Mouse (Mus musculus) forebrain, postnatal 0 days (tissue): ENCODE results near the gene Ppp1r3e. TPM values are rescaled to one million over a fixed set of nuclear protein-coding genes. Genes with fewer than 3 reads are reported as not detected.
A peak's percentile ranks its signal among the peaks of the same experiment; 100 is the strongest.

ENCODE experiments used
- ATAC-seq: fragments of 200-750 bp; cut with Nextera tagmentation; 2 replicates; pipeline ENCODE4 v1.8.0; 2017; ENCODE audit warnings: mild to moderate bottlenecking, moderate library complexity
- DNase-seq: peaks from one replicate; pipeline ENCODE4 v3.0.0-alpha.2; 2015
- H3K27ac ChIP-seq: fragments of 300-500 bp; sonication (generic); 2 replicates; pipeline ENCODE4 v1.5.1; 2014; ENCODE audit warnings: low read depth, mild to moderate bottlenecking, antibody characterized with exemption, low read length, moderate library complexity, mixed read lengths
- H3K27me3 ChIP-seq: fragments of 300-500 bp; sonication (generic); 2 replicates; pipeline ENCODE4 v1.6.1; 2014; ENCODE audit warnings: mild to moderate bottlenecking, low read length, mixed read lengths; ENCODE audit not compliant: insufficient read depth
- H3K36me3 ChIP-seq: fragments of 300-500 bp; sonication (generic); 2 replicates; pipeline ENCODE4 v1.6.1; 2014; ENCODE audit warnings: mild to moderate bottlenecking, moderate library complexity; ENCODE audit not compliant: insufficient read depth
- H3K4me1 ChIP-seq: fragments of 300-500 bp; sonication (generic); 2 replicates; pipeline ENCODE4 v1.6.1; 2014; ENCODE audit warnings: antibody characterized with exemption; ENCODE audit not compliant: insufficient read depth
- H3K4me2 ChIP-seq: fragments of 300-500 bp; sonication (generic); 2 replicates; pipeline ENCODE4 v1.6.1; 2014; ENCODE audit warnings: low read depth, mild to moderate bottlenecking, moderate library complexity
- H3K4me3 ChIP-seq: fragments of 300-500 bp; sonication (generic); 2 replicates; pipeline ENCODE4 v1.5.1; 2014; ENCODE audit warnings: low read depth, low read length, mixed read lengths
- H3K9ac ChIP-seq: fragments of 300-500 bp; sonication (generic); 2 replicates; pipeline ENCODE4 v1.6.1; 2014; ENCODE audit warnings: mild to moderate bottlenecking
- H3K9me3 ChIP-seq: fragments of 300-500 bp; sonication (generic); 2 replicates; pipeline ENCODE4 v1.6.1; 2016; ENCODE audit warnings: low read length
- CTCF ChIP-seq: sonication (generic); IDR thresholded peaks from 2 replicates; pipeline ENCODE4 v1.5.1; 2016; ENCODE audit warnings: antibody characterized with exemption, control low read depth, low read depth
- WGBS: fragments of 180-500 bp; shearing (Covaris S2); extraction: QIAGEN DNeasy Blood & Tissue Kit; methylation state at CpG from one replicate; pipeline ENCODE4 v1.1.7; 2014; 5-methylcytosine and 5-hydroxymethylcytosine counted together
- polyA plus RNA-seq: library from polyadenylated mRNA; unstranded; fragments of >200 nt; fragmentation: Nextera tagmentation; extraction: Ambion mirVana; gene quantifications from 2 replicates; pipeline ENCODE4 v1.2.1, GENCODE M21; 2015
- total RNA-seq: library from RNA; depleted of rRNA; stranded (reverse); fragments of >200 nt; gene quantifications from 2 replicates; pipeline ENCODE4 v1.2.3, GENCODE M21; 2014

The Ppp1r3e gene
- total and polyA plus RNA-seq, 2 experiments from 2014 or later, result 3.3 to 19.7 TPM

- peaks cover 4% of the 10 kb centered on the region; the same call in 1 of the 2 replicates for H3K4me1 ChIP-seq
- peak overlapping the region; percentile 67 for H3K4me2 ChIP-seq
- TF ChIP-seq CTCF, result no peak; the same call in 1 of the 2 replicates
- no peaks in the 10 kb centered on the region for H3K27me3 ChIP-seq
- H3K36me3 ChIP-seq, result peaks cover 3% of the 10 kb centered on the region; the same call in 1 of the 2 replicates
- H3K9me3 ChIP-seq, result no peaks in the 10 kb centered on the region
- DNase-seq, result peak; percentile 96
- peak overlapping the region; percentile 58 for H3K4me3 ChIP-seq
- peak; percentile 95 for ATAC-seq
- peak overlapping the region; percentile 93 for H3K9ac ChIP-seq
- 2% methylated on average over 66 of the region's 72 CpGs for WGBS
- peak overlapping the region; percentile 96 for H3K27ac ChIP-seq
Observed at GRCm38 (mm10) chr14:54876539-54877047, 757 bp downstream of the Ppp1r3e start.

DNA sequence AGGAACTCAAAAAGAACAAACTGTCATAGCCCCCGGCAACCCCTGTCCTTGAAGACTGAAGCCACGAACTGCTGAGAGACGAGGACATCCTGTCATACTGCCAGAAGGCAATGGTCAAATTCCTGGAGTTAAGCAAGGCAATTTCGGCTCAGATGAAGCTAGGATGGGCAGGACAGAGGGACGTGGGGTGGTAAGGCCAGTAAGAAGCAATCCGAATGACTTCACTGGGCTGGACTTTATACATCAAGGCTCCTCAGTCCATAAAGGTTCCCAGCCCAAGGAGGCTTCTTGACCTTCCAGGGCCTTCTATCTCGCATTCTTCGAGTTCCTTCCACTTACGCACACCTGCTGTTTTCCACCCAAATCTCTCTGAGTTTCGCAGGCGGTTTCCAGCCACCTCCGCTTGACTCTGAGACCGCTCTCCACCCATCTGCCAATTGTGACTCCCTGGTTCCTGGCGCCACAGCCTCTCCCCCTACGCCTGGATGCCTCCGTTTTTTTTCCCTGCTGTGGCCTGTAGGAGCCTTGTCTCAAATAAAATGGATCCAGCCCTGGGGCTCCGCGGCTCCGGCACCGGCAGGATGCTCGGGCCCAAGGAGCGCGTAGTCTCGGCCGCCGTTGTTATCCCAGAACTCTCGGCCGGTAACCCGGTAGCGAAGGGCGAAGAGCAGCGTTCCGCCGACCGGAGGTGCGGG, 1.4 kb downstream of the Ppp1r3e start:
- H3K27ac ChIP-seq, result peak overlapping the region; percentile 96
- H3K4me1 ChIP-seq, result peaks cover 4% of the 10 kb centered on the region; the same call in 1 of the 2 replicates
- peak; percentile 28 for TF ChIP-seq CTCF
- peak; percentile 76 for DNase-seq
- H3K27me3 ChIP-seq, result no peaks in the 10 kb centered on the region
- peak overlapping the region; percentile 93 for H3K9ac ChIP-seq
- H3K4me2 ChIP-seq, result peak overlapping the region; percentile 67
- peak; percentile 63 for ATAC-seq
- 3% methylated on average over 36 of the region's 36 CpGs for WGBS
- peak overlapping the region; percentile 58 for H3K4me3 ChIP-seq
- peaks cover 3% of the 10 kb centered on the region; the same call in 1 of the 2 replicates for H3K36me3 ChIP-seq
- no peaks in the 10 kb centered on the region for H3K9me3 ChIP-seq

- H3K4me2 ChIP-seq, result no peak overlapping the region
- no peaks in the 10 kb centered on the region for H3K27me3 ChIP-seq
- H3K27ac ChIP-seq, result no peak overlapping the region
- DNase-seq (no peak), ATAC-seq (no peak)
- TF ChIP-seq CTCF, result no peak
- H3K4me3 ChIP-seq, result no peak overlapping the region
- H3K9me3 ChIP-seq, result no peaks in the 10 kb centered on the region
- peaks cover 4% of the 10 kb centered on the region; the same call in 1 of the 2 replicates for H3K4me1 ChIP-seq
- no peak overlapping the region for H3K9ac ChIP-seq
- peaks cover 3% of the 10 kb centered on the region; the same call in 1 of the 2 replicates for H3K36me3 ChIP-seq
- 93% methylated on average over 3 of the region's 3 CpGs for WGBS
Observed at GRCm38 (mm10) chr14:54874165-54874564, 3.2 kb downstream of the Ppp1r3e start.

- Histone ChIP-seq H3K36me3 (peaks cover 3% of the 10 kb centered on the region; the same call in 1 of the 2 replicates), H3K4me2 (no peak within 1 kb of the TSS), H3K27me3 (no peaks in the 10 kb centered on the region), H3K27ac (no peak within 1 kb of the TSS), H3K4me1 (peaks cover 3% of the 10 kb centered on the region; the same call in 1 of the 2 replicates), H3K9ac (no peak within 1 kb of the TSS), H3K9me3 (no peaks in the 10 kb centered on the region), H3K4me3 (no peak within 1 kb of the TSS)
- ATAC-seq, result no peak
- no peak for DNase-seq
- no peak for TF ChIP-seq CTCF
- 91% methylated on average over 5 of the region's 5 CpGs for WGBS
Observed at GRCm38 (mm10) chr14:54870861-54871260, 6.5 kb downstream of the Ppp1r3e start, which contains the start of gene Homez. TSS of gene Homez (minus strand) at chr14:54870961.

DNA sequence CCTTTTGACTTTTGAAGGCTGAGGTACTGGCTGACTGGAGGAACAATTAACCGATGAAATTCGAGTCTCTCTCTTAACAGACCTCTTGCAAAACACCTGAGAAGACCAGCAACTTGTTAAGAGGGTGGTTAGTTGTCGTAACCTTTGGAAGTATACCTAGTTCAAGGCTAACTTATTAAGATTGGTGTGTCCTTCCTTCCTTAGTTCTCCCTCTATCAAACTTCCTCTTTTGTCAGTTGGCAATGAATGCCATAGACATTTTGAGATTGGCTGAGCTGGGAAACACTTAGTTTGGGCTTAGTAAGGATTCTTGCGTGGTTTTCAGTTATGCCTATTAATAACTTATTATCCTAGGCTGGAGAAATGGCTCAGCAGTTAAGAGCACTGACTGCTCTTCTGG, 9.3 kb downstream of the Ppp1r3e start:
- Histone ChIP-seq H3K4me2 (no peak overlapping the region), H3K27me3 (no peaks in the 10 kb centered on the region), H3K27ac (no peak overlapping the region), H3K36me3 (peaks cover 3% of the 10 kb centered on the region; the same call in 1 of the 2 replicates), H3K4me1 (0 out of 2 replicates have a peak, but pooled peaks cover 4% of the 10 kb centered on the region), H3K9me3 (no peaks in the 10 kb centered on the region), H3K4me3 (no peak overlapping the region), H3K9ac (no peak overlapping the region)
- DNase-seq (no peak), ATAC-seq (no peak)
- 85% methylated on average over 4 of the region's 4 CpGs for WGBS
- TF ChIP-seq CTCF, result no peak

DNA sequence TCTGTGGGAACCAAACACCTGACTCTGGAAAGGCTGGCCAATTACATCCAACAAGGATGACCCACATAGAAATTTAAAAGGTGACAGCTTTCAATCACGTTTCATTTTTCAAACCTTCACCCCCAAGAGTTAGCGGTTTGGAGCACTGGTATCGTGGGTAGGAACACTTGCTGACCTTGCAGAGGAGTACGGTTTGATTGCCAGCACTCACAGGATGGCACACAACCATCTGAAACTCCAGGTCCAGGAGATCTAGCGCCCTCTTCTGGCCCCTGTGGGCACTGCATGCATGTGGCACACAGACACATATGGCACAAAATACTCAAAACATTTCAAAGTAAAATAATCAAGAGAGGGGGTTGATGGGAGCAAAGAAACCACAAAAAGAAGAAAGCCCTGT, 10.4 kb downstream of the Ppp1r3e start:
- H3K4me2 ChIP-seq, result no peak overlapping the region
- 0 out of 2 replicates have a peak, but pooled peaks cover 4% of the 10 kb centered on the region for H3K4me1 ChIP-seq
- H3K9me3 ChIP-seq, result no peaks in the 10 kb centered on the region
- no peak overlapping the region for H3K9ac ChIP-seq
- no peak overlapping the region for H3K4me3 ChIP-seq
- 49% methylated on average over 5 of the region's 5 CpGs for WGBS
- no peaks in the 10 kb centered on the region for H3K27me3 ChIP-seq
- no peaks in the 10 kb centered on the region; the same call in 1 of the 2 replicates for H3K36me3 ChIP-seq
- peak; percentile 53 for TF ChIP-seq CTCF
- no peak overlapping the region for H3K27ac ChIP-seq
- no peak for ATAC-seq
- DNase-seq, result peak; percentile 11

GRCm38 (mm10) chr14:54866268-54866667, 11.1 kb downstream of the Ppp1r3e start:
- H3K4me2 ChIP-seq, result no peak overlapping the region
- no peak for ATAC-seq
- 0 out of 2 replicates have a peak, but pooled peaks cover 4% of the 10 kb centered on the region for H3K4me1 ChIP-seq
- H3K9ac ChIP-seq, result no peak overlapping the region
- no peaks in the 10 kb centered on the region for H3K9me3 ChIP-seq
- no peaks in the 10 kb centered on the region for H3K27me3 ChIP-seq
- H3K27ac ChIP-seq, result no peak overlapping the region
- TF ChIP-seq CTCF, result no peak
- no peak for DNase-seq
- 54% methylated on average over 3 of the region's 3 CpGs for WGBS
- H3K4me3 ChIP-seq, result no peak overlapping the region
- H3K36me3 ChIP-seq, result no peaks in the 10 kb centered on the region
